Mouse (Mus musculus) brain, adult 2 months (tissue): ENCODE results near the gene Borcs5.

ENCODE experiments used
- DNase-seq: peaks from one replicate; pipeline ENCODE4 v3.0.0; 2011; ENCODE audit warnings: low read depth, low spot score

The Borcs5 gene

GRCm38 (mm10) chr6:134639210-134639609 is at the start of gene Borcs5:
Borcs5 (plus strand) TSS chr6:134639510.
- DNase-seq: no peak

- DNase-seq: no peak
Observed at GRCm38 (mm10) chr6:134591614-134592013, 47.7 kb upstream of the Borcs5 start.

GRCm38 (mm10) chr6:134594569-134595442 is 44.5 kb upstream of the Borcs5 start:
- DNase-seq: no peak

- peak; percentile 45 for DNase-seq
Observed at GRCm38 (mm10) chr6:134597651-134598229, 41.6 kb upstream of the Borcs5 start.

- no peak for DNase-seq
Observed at GRCm38 (mm10) chr6:134599239-134599638, 40.1 kb upstream of the Borcs5 start.

- DNase-seq: no peak
Observed at GRCm38 (mm10) chr6:134601130-134601529, 38.2 kb upstream of the Borcs5 start.

- DNase-seq: no peak
Observed at GRCm38 (mm10) chr6:134601766-134602165, 37.5 kb upstream of the Borcs5 start.

GRCm38 (mm10) chr6:134602371-134603003 is 36.8 kb upstream of the Borcs5 start:
- no peak for DNase-seq

- peak; percentile 59 for DNase-seq
Observed at GRCm38 (mm10) chr6:134605196-134605595, 34.1 kb upstream of the Borcs5 start.

GRCm38 (mm10) chr6:134606540-134606939 is 32.8 kb upstream of the Borcs5 start:
- no peak for DNase-seq

GRCm38 (mm10) chr6:134606949-134607746 is 32.2 kb upstream of the Borcs5 start:
- DNase-seq: peak; percentile 67

- DNase-seq: peak; percentile 53
Observed at GRCm38 (mm10) chr6:134610380-134610779, 28.9 kb upstream of the Borcs5 start.

GRCm38 (mm10) chr6:134611896-134612295 is 27.4 kb upstream of the Borcs5 start:
- DNase-seq: peak; percentile 50

GRCm38 (mm10) chr6:134614322-134614721 is 25.0 kb upstream of the Borcs5 start:
- DNase-seq: no peak

GRCm38 (mm10) chr6:134614723-134615648 is 24.3 kb upstream of the Borcs5 start:
- peak; percentile 95 for DNase-seq

- DNase-seq: no peak
Observed at GRCm38 (mm10) chr6:134617589-134617988, 21.7 kb upstream of the Borcs5 start.

- DNase-seq: no peak
Observed at GRCm38 (mm10) chr6:134620129-134620528, 19.2 kb upstream of the Borcs5 start.

GRCm38 (mm10) chr6:134620846-134621551 is 18.3 kb upstream of the Borcs5 start:
- DNase-seq: peak; percentile 78

- DNase-seq: peak; percentile 54
Observed at GRCm38 (mm10) chr6:134621552-134621949, 17.8 kb upstream of the Borcs5 start.

- no peak for DNase-seq
Observed at GRCm38 (mm10) chr6:134625431-134625830, 13.9 kb upstream of the Borcs5 start.
